Mouse (Mus musculus) adrenal gland, postnatal 36 days (tissue): Measurements from ENCODE around the gene Slc12a9. TPM values are rescaled to one million over a fixed set of nuclear protein-coding genes. Genes with fewer than 3 reads are reported as not detected.
"Not testable (repeated sequence)": the region's sequence is repeated elsewhere in the genome, so short reads cannot be mapped to it uniquely, and the experiment has no call there.

Experiments
- DNase-seq, 2 experiments: peaks; one replicate each; pipeline ENCODE4 v3.0.0; 2021; ENCODE audit warnings: mixed read lengths in 1 of 2
- microRNA-seq: library from miRNA; unstranded; fragments of <30 nt; microRNA quantifications from one replicate; pipeline ENCODE4 v1.2.0, GENCODE M21; 2021
- total RNA-seq, 2 experiments: library from RNA; stranded (reverse); gene quantifications; 2 replicates each; pipeline ENCODE4 v1.2.3; 2021

Gene Slc12a9
- total RNA-seq, 2 experiments from 2014 or later: 8.0 to 11.5 TPM

DNA sequence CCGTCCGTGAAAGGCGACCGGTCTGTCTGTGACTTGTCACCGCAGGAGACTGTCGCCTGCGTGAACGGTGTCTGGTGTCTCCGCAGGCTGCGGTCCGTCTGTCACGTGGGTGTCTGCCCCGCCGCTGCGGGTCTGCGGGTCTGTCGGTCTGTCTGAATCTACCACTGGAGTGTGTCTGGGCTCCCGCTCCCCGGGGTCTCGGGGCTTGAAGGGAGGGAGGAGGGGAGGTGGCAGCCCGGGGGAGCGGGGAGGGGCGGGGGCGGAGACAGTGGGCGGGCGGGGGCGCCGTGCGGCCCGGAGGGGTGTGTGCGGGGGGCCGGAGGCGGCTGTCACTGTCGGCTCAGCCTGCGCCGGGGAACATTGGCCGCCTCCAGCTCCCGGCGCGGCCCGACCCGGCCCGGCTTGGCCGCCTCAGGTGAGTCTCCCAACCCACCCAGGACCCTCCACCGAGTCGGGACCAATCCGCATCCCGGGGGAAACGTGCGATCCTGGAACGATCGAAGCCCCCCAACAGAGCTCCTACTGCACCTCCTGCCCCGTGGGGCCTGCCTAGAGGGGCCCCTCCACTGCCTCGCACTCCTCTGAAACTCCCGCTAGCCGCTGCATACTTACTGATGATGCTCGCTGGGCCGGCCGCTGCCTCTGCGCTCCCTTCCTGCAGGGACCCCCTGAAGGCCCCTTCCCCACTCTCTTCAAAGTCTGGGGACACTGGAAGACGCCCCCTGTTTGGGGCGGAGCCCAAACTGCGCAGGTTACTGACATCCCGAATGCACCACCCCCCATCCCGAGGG, 45.2 kb downstream of the Slc12a9 start:
- DNase-seq: peak in 1 of 2 experiments; percentile 38

GRCm38 (mm10) chr5:137287032-137287952, 46.1 kb downstream of the Slc12a9 start, which contains the start of gene Ache:
Gene Ache (plus strand): TSS chr5:137287519.
- DNase-seq: peak in 1 of 2 experiments; percentile 22

DNA sequence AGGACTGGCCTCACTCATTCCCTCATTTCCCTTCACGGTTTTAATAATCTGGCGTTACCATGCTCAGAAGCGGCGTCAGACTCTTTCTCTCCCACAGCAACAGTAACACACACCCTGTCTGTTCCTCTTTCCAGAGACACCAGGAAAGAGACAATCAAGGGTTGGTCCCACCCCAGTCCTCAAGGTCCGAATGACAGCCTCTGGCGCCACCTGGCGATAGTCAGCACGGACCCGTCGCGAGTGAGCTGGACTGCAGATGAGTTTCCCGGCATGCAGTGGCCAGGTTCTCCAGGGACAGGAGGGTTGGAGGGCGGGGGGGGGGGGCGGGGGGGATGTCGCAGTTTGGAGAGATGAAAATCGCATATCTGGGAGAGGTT, 46.8 kb downstream of the Slc12a9 start:
- peak; percentile 87 to 90 for DNase-seq

- no peak for DNase-seq
Observed at GRCm38 (mm10) chr5:137285986-137286385, 47.4 kb downstream of the Slc12a9 start.

DNA sequence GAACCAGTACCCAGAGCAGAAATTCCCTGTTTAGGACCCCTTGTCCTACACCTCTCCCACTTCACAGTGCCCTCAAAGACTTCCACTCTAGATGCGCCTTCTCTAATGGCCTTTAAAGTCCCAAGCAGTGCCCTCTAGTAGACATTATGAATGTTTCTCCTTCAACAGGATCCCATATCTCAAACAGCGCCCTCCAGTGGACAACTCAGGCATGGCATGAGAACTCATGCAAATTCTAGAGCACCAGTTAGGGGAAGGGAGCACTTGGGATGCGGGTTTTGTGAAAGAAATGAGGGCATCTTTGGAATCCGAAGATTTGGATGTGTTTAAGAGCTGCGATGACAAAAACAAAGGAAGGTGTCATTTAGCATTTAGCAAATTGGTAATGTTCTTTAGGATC, 48.4 kb downstream of the Slc12a9 start:
- DNase-seq: peak; percentile 40 to 48

DNA sequence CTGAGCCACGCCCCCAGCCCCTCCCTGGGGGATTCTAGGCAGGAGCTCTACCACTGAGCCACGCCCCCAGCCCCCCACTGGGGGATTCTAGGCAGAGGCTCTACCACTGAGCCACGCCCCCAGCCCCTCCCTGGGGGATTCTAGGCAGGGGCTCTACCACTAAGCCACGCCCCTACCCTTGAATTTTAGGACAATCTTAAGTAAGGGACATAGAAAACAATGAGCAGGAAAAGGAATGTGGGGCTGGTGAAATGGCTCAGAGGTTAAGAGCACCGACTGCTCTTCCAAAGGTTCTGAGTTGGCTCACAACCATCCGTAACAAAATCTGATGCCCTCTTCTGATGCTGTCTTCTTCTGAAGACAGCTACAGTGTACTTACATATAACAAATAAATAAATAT, 49.0 kb downstream of the Slc12a9 start:
- not testable (repeated sequence) for DNase-seq

DNA sequence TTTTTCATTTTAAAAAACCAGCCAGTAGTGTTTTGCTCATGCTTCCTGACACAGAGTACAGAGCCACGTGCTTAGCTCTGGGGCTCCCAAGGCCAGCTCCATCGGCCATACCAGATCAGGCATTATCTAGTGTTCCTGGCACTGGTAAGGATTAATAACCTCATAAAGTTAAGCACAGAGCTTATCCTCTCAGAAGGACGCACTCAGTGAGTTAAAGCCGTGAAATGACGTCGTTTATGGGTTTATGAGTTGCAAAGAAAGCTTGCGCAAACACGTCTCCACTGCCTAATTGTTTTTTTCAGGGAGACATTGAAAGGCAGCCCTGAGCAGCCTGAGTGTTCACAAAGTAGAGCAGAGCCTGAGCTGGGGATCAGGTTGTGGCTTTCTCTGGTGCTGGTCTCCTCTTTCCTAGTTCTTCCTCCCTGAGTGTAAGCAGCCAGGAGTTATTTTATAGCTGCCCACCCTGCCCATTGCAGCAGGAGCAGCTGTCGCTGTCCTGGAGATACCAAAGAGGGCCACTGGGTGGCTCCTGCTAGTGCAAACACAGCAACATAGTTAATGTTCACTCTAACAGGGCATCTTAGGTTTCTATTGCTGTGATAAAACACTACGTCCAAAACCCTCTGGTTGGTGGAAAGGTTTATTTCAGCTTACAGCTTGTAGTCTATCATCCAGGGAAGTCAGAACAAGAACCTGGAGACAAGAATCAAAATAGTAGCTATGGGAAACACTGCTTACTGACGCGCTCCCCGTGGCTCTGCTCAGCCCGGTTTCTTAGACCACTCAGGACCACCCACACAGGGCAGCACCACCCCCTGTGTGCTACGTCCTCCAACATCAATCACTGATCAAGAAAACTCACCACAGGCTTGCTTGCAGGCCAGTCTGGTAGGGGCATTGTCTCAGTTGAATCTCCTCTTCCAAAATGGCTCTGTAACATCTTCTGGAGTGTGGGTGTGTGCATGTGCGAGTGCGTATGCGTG, 55.7 kb downstream of the Slc12a9 start:
- DNase-seq: peak; percentile 36 to 54

- no peak for DNase-seq
Observed at GRCm38 (mm10) chr5:137268131-137268910, 65.1 kb downstream of the Slc12a9 start.

DNA sequence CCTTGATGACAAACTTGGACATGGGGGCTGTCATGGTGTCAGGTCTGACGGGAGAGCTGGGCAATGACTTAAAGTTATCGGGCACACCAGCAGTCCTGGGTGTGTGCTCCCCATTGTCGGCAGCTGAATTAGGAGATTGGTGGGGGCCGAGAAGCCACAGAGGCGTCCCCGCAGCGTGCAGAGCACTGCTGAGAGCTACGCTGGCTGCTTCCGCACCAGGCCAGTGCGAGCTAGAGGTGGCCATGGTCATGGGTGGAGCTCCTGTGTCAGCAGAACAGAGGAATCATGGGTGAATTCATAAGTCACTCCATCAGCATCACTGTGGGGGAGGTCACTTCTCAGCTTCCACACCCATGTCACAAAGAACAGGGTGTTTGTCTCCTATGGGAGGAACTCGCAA, 68.6 kb downstream of the Slc12a9 start:
- DNase-seq: no peak

Small RNAs within 50 kb of the gene (microRNA-seq; reads per million reads assigned to microRNA genes)
- gene Mir7036 (2.0 reads per million), gene Mir8116 (not detected)

Other genes starting within 250 kb of the Slc12a9 start
- gene Trim56, start 217.4 kb downstream of the Slc12a9 start, total RNA-seq: 10 to 100 TPM; 40.9 to 44.8 TPM
- gene Muc3, start 184.3 kb downstream of the Slc12a9 start, total RNA-seq: not detected
- under 1 TPM in 1 of 2 experiments, not detected in 1; 0.17 TPM for gene Muc3a, start 121.2 kb downstream of the Slc12a9 start, total RNA-seq
- 1 to 10 TPM; 7.0 TPM for gene Ache, start 46.1 kb downstream of the Slc12a9 start, total RNA-seq
- gene Ufsp1, start 39.0 kb downstream of the Slc12a9 start, total RNA-seq: 10 to 100 TPM; 10.2 to 12.7 TPM
- 100 to 1,000 TPM; 103 to 167 TPM for gene Srrt, start 25.9 kb downstream of the Slc12a9 start, total RNA-seq
- gene Trip6, start 19.2 kb downstream of the Slc12a9 start, total RNA-seq: 10 to 100 TPM; 36.7 to 38.2 TPM
- gene Ephb4, start 16.5 kb upstream of the Slc12a9 start, total RNA-seq: 10 to 100 TPM; 59.4 to 60.6 TPM
- under 1 TPM in 1 of 2 experiments, not detected in 1; 0.03 TPM for gene Zan, start 143.5 kb upstream of the Slc12a9 start, total RNA-seq
- 10 to 100 TPM; 25.6 to 27.0 TPM for gene Pop7, start 168.9 kb upstream of the Slc12a9 start, total RNA-seq
- 10 to 100 TPM; 32.0 to 32.8 TPM for gene Gigyf1, start 185.0 kb upstream of the Slc12a9 start, total RNA-seq
- not detected for gene Epo, start 199.6 kb upstream of the Slc12a9 start, total RNA-seq
- gene Gnb2, start 199.9 kb upstream of the Slc12a9 start, total RNA-seq: 100 to 1,000 TPM; 544 to 638 TPM
- gene Actl6b, start 219.9 kb upstream of the Slc12a9 start, total RNA-seq: 1 to 10 TPM; 2.6 to 3.3 TPM
- 1 to 10 TPM in 1 of 2 experiments, under 1 TPM in 1; 0.95 to 1.1 TPM for gene Tfr2, start 236.2 kb upstream of the Slc12a9 start, total RNA-seq